Mouse (Mus musculus) MEL (cell line): ENCODE measurements around the gene Arhgef2. TPM values are rescaled to one million over a fixed set of nuclear protein-coding genes. Genes with fewer than 3 reads are reported as not detected.

Experiments used
- DNase-seq: peaks from one replicate; pipeline ENCODE4 v3.0.0; 2011; ENCODE audit warnings: low read depth, low spot score
- H3K27ac ChIP-seq: 2 replicates; pipeline ENCODE4 v1.5.1; 2012; ENCODE audit warnings: low read depth, mild to moderate bottlenecking, control low read depth, low read length, moderate library complexity; ENCODE audit not compliant: control insufficient read depth
- H3K27me3 ChIP-seq, 2 experiments: fragments of 150-350 bp in 1 of 2; sonication (generic) in 1 of 2; 2 replicates each; pipeline ENCODE4 v1.6.1; 2012; ENCODE audit warnings: low read length in 2 of 2, mild to moderate bottlenecking in 2 of 2, improper control_type of control experiment in 1 of 2, moderate library complexity in 1 of 2; ENCODE audit not compliant: insufficient read depth in 2 of 2, control insufficient read depth in 1 of 2
- H3K36me3 ChIP-seq, 2 experiments: 2 replicates each; pipeline ENCODE4 v1.6.1; 2012 to 2014; ENCODE audit warnings: low read length in 2 of 2, improper control_type of control experiment in 1 of 2, inconsistent platforms in 1 of 2, mild to moderate bottlenecking in 1 of 2; ENCODE audit not compliant: insufficient read depth in 2 of 2, control insufficient read depth in 1 of 2
- H3K4me1 ChIP-seq, 2 experiments: fragments of 150-350 bp in 1 of 2; sonication (generic) in 1 of 2; 2 replicates each; pipeline ENCODE4 v1.6.1; 2012; ENCODE audit warnings: low read length in 2 of 2, improper control_type of control experiment in 1 of 2, mild to moderate bottlenecking in 1 of 2; ENCODE audit not compliant: insufficient read depth in 2 of 2, control insufficient read depth in 1 of 2
- H3K4me3 ChIP-seq, 2 experiments: fragments of 150-350 bp in 1 of 2; sonication (generic) in 1 of 2; 2 replicates each; pipeline ENCODE4 v1.5.1; 2012; ENCODE audit warnings: low read depth in 2 of 2, low read length in 2 of 2, mild to moderate bottlenecking in 2 of 2, moderate library complexity in 2 of 2, control low read depth in 1 of 2, improper control_type of control experiment in 1 of 2; ENCODE audit not compliant: control insufficient read depth in 1 of 2, insufficient read depth in 1 of 2
- H3K79me2 ChIP-seq: 2 replicates; pipeline ENCODE4 v1.6.1; 2012; ENCODE audit warnings: mild to moderate bottlenecking, low read length, moderate library complexity; ENCODE audit not compliant: control insufficient read depth, poor library complexity, insufficient read depth
- H3K9ac ChIP-seq: 2 replicates; pipeline ENCODE4 v1.6.1; 2012; ENCODE audit warnings: low read depth, mild to moderate bottlenecking, control low read depth, low read length, moderate library complexity; ENCODE audit not compliant: control insufficient read depth, poor library complexity, severe bottlenecking
- H3K9me3 ChIP-seq: fragments of 150-350 bp; sonication (generic); replicated peaks from 2 replicates; pipeline ENCODE4 v1.6.1; 2012; ENCODE audit warnings: mild to moderate bottlenecking, low read length, improper control_type of control experiment, moderate library complexity; ENCODE audit not compliant: insufficient read depth
- CHD1 ChIP-seq: IDR thresholded peaks from 2 replicates; pipeline ENCODE4 v1.6.1; 2012; ENCODE audit warnings: low read depth, mild to moderate bottlenecking, inconsistent platforms, low read length, improper control_type of control experiment
- E2F4 ChIP-seq: IDR thresholded peaks from 2 replicates; pipeline ENCODE4 v1.6.1; 2011; ENCODE audit warnings: low read depth, low read length, improper control_type of control experiment, borderline replicate concordance
- EP300 ChIP-seq, 2 experiments: IDR thresholded peaks; 2 replicates each; pipeline ENCODE4 v1.6.1; 2011; ENCODE audit warnings: improper control_type of control experiment in 2 of 2, low read length in 2 of 2, low read depth in 1 of 2, mild to moderate bottlenecking in 1 of 2
- ETS1 ChIP-seq: IDR thresholded peaks from 2 replicates; pipeline ENCODE4 v1.6.1; 2012; ENCODE audit warnings: low read depth, mild to moderate bottlenecking, inconsistent platforms, low read length, improper control_type of control experiment, moderate library complexity
- GABPA ChIP-seq: IDR thresholded peaks from 2 replicates; pipeline ENCODE4 v1.6.1; 2012; ENCODE audit warnings: low read depth, mild to moderate bottlenecking, inconsistent platforms, low read length, improper control_type of control experiment, moderate library complexity
- GATA1 ChIP-seq: IDR thresholded peaks from 2 replicates; pipeline ENCODE4 v1.6.1; 2011; ENCODE audit warnings: low read depth, low read length, improper control_type of control experiment
- MAX ChIP-seq: IDR thresholded peaks from 2 replicates; pipeline ENCODE4 v1.6.1; 2011; ENCODE audit warnings: low read length, improper control_type of control experiment
- MEF2A ChIP-seq: IDR thresholded peaks from 2 replicates; pipeline ENCODE4 v1.6.1; 2014; ENCODE audit warnings: low read depth, mild to moderate bottlenecking, inconsistent platforms, low read length, improper control_type of control experiment; ENCODE audit not compliant: poor library complexity, insufficient replicate concordance, severe bottlenecking; ENCODE audit errors: extremely low read depth
- MYB ChIP-seq: IDR thresholded peaks from 2 replicates; pipeline ENCODE4 v1.6.1; 2011; ENCODE audit warnings: mild to moderate bottlenecking, low read depth, low read length, improper control_type of control experiment
- MYC ChIP-seq: IDR thresholded peaks from 2 replicates; pipeline ENCODE4 v1.6.1; 2011; ENCODE audit warnings: low read depth, mild to moderate bottlenecking, low read length, improper control_type of control experiment, moderate library complexity
- NRF1 ChIP-seq: IDR thresholded peaks from 2 replicates; pipeline ENCODE4 v1.6.1; 2014; ENCODE audit warnings: low read depth, mild to moderate bottlenecking, inconsistent platforms, low read length, improper control_type of control experiment, moderate library complexity; ENCODE audit not compliant: poor library complexity, insufficient read depth, severe bottlenecking
- POLR2A ChIP-seq, 2 experiments: IDR thresholded peaks; 2 replicates each; pipeline ENCODE4 v1.6.1; 2011 to 2012; ENCODE audit warnings: low read length in 2 of 2, mild to moderate bottlenecking in 2 of 2, control low read depth in 1 of 2, improper control_type of control experiment in 1 of 2, low read depth in 1 of 2, moderate library complexity in 1 of 2; ENCODE audit not compliant: control insufficient read depth in 1 of 2, insufficient read depth in 1 of 2, poor library complexity in 1 of 2
- RCOR1 ChIP-seq: IDR thresholded peaks from 2 replicates; pipeline ENCODE4 v1.6.1; 2012; ENCODE audit warnings: low read depth, mild to moderate bottlenecking, inconsistent platforms, low read length, improper control_type of control experiment
- SIN3A ChIP-seq: IDR thresholded peaks from 2 replicates; pipeline ENCODE4 v1.6.1; 2012; ENCODE audit warnings: low read length, improper control_type of control experiment, inconsistent platforms
- TAL1 ChIP-seq: IDR thresholded peaks from 2 replicates; pipeline ENCODE4 v1.6.1; 2012; ENCODE audit warnings: mild to moderate bottlenecking, inconsistent platforms, low read length, moderate library complexity, mixed read lengths
- TBP ChIP-seq: IDR thresholded peaks from 2 replicates; pipeline ENCODE4 v1.8.0; 2011; ENCODE audit warnings: low read depth, low read length, improper control_type of control experiment
- USF2 ChIP-seq, 2 experiments: IDR thresholded peaks; 2 replicates each; pipeline ENCODE4 v1.6.1; 2011 to 2012; ENCODE audit warnings: improper control_type of control experiment in 2 of 2, low read length in 2 of 2, borderline replicate concordance in 1 of 2, inconsistent platforms in 1 of 2, low read depth in 1 of 2, mild to moderate bottlenecking in 1 of 2; ENCODE audit not compliant: insufficient read depth in 1 of 2
- ZKSCAN1 ChIP-seq: IDR thresholded peaks from 2 replicates; pipeline ENCODE4 v1.6.1; 2012; ENCODE audit warnings: low read depth, mild to moderate bottlenecking, inconsistent platforms, low read length, improper control_type of control experiment, moderate library complexity
- ZMIZ1 ChIP-seq: IDR thresholded peaks from 2 replicates; pipeline ENCODE4 v1.6.1; 2012; ENCODE audit warnings: low read depth, mild to moderate bottlenecking, inconsistent platforms, low read length, improper control_type of control experiment, moderate library complexity
- polyA plus RNA-seq, 2 experiments: library from polyadenylated mRNA; stranded (reverse) in 1 of 2; unstranded in 1 of 2; fragments of >175 nt in 1 of 2; fragments of >200 nt in 1 of 2; gene quantifications; 2 replicates each; pipeline versions ENCODE4 v1.2.1 to v1.2.4; 2012; ENCODE audit warnings: low replicate concordance in 2 of 2, low read depth in 1 of 2; ENCODE audit not compliant: insufficient read length in 2 of 2, insufficient read depth in 1 of 2, missing spikeins in 1 of 2
- total RNA-seq: library from RNA; depleted of rRNA; stranded (reverse); fragments of 300-350 nt; gene quantifications from 2 replicates; pipeline ENCODE4 v1.2.3, GENCODE M21; 2012

Gene Arhgef2
- total and polyA plus RNA-seq, 3 experiments, result 113 to 183 TPM; not detected in 1

DNA sequence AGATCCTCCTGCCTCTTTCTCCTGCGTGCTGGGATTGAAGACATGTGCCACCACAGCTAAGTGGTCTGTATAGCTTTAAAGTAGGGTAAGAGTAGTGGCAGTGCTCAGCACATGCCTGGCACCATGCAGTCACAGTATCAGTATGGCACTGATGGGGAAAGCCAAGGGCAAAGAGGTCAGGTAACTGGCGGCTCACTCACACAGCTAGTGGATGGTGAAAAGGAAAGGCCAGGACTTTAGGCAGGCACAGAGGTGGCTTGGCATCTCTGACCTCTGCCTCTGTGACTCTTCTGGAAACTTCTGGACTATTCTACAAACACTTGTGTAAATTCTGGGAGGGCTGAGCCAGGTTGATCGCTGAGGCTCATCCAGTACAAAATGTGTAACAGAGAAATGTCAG is 39.6 kb upstream of the Arhgef2 start:
- TF ChIP-seq MYB (no peak), TBP (no peak), E2F4 (no peak), NRF1 (no peak), GATA1 (no peak), RCOR1 (no peak), TAL1 (no peak), ETS1 (no peak), GABPA (no peak), MYC (no peak), EP300 (IDR thresholded peaks at IDR 0.05; ENCODE audit: low read depth in 1 of 2, low read length in 2 of 2) (no peak), MEF2A (no peak), ZKSCAN1 (no peak)
- TF ChIP-seq, all 39 proteins: peak for 0
- Histone ChIP-seq H3K36me3 (peaks cover 0 to 36% of the 10 kb centered on the region in 2 experiments; a peak in 2 of 4 replicates), H3K9ac (no peak overlapping the region)

DNA sequence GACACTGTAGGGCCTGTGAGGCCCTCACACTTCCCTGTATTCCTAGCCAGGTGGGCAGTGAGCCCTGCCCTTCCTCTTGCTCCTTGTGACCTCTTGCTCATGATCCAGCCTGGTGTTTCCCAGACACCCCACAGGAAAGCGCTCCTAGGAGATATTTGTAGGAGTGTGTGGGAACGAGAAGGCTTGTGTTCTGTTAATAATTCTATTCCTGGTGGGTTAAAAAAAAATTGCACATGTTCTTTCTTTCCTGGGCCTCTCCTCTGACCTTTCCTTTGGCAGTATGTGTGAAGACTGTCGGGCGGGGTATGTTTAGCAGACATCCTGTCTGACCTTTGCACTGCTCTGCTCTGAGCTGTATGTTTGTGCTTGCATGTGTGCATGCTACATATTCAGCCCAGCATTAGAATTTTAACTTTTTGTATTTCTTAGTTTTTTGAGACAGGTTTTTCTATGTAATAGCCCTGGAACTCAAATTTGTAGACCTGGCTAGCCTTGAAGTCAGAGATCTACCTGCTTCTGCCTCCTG is 39.2 kb upstream of the Arhgef2 start:
- H3K27ac ChIP-seq, result no peak overlapping the region
- DNase-seq, result no peak
- H3K36me3 ChIP-seq, result peaks cover 0 to 31% of the 10 kb centered on the region in 2 experiments; a peak in 2 of 4 replicates
- TF ChIP-seq POLR2A (IDR thresholded peaks at IDR 0.05; ENCODE audit: control insufficient read depth in 1 of 2, insufficient read depth in 1 of 2, low read depth in 1 of 2, low read length in 2 of 2, poor library complexity in 1 of 2), result no peak
- TF ChIP-seq MYC, result no peak
- no peak for TF ChIP-seq SIN3A
- no peak for TF ChIP-seq ZMIZ1
- TF ChIP-seq E2F4, result no peak
- no peak for TF ChIP-seq MAX
- TF ChIP-seq CHD1, result no peak
- TF ChIP-seq USF2 (IDR thresholded peaks at IDR 0.05; ENCODE audit: borderline replicate concordance in 1 of 2, insufficient read depth in 1 of 2, low read depth in 1 of 2, low read length in 2 of 2), result no peak
- no peaks in the 10 kb centered on the region for H3K79me2 ChIP-seq
- H3K4me1 ChIP-seq, result no peaks in the 10 kb centered on the region
- H3K4me3 ChIP-seq, result no peak overlapping the region
- H3K9ac ChIP-seq, result no peak overlapping the region
- H3K9me3 ChIP-seq, result no peaks in the 10 kb centered on the region
- no peaks in the 10 kb centered on the region for H3K27me3 ChIP-seq

More for the DNA sequence above, 39.6 kb upstream of the Arhgef2 start:
- no peaks in the 10 kb centered on the region for H3K9me3 ChIP-seq
- no peaks in the 10 kb centered on the region for H3K4me1 ChIP-seq
- no peak for DNase-seq
- H3K4me3 ChIP-seq, result no peak overlapping the region
- no peaks in the 10 kb centered on the region for H3K79me2 ChIP-seq
- H3K27ac ChIP-seq, result no peak overlapping the region
- H3K27me3 ChIP-seq, result no peaks in the 10 kb centered on the region
